Mouse (Mus musculus): ENCODE measurements around the gene Fcf1.

Fcf1 gene

GRCm38 (mm10) chr12:84968831-84969655 is 1.7 kb upstream of the Fcf1 start:
- peak; percentile 12 for DNase-seq (ENCODE audit: low spot score)

- peak; percentile 39 for DNase-seq (ENCODE audit: low spot score)
These were observed 855 bp upstream of the Fcf1 start for GRCm38 (mm10) chr12:84969656-84970427.

- no peak for DNase-seq (ENCODE audit: low spot score)
These were observed 8.7 kb downstream of the Fcf1 start for GRCm38 (mm10) chr12:84979264-84979862.

- DNase-seq (ENCODE audit: low spot score), result no peak
These were observed 18.8 kb downstream of the Fcf1 start for GRCm38 (mm10) chr12:84989456-84989855.

GRCm38 (mm10) chr12:84995112-84995761 is 24.5 kb downstream of the Fcf1 start:
- DNase-seq (ENCODE audit: low spot score), result no peak

- DNase-seq (ENCODE audit: low spot score), result peak; percentile 88
These were observed 25.4 kb downstream of the Fcf1 start, which contains the start of gene Ylpm1 for GRCm38 (mm10) chr12:84996083-84996496. TSS of gene Ylpm1 (plus strand) at chr12:84996321.

GRCm38 (mm10) chr12:84996501-84997398 is 26.1 kb downstream of the Fcf1 start:
- DNase-seq (ENCODE audit: low spot score), result no peak

- no peak for DNase-seq (ENCODE audit: low spot score)
These were observed 28.4 kb downstream of the Fcf1 start for GRCm38 (mm10) chr12:84999053-84999452.

- no peak for DNase-seq (ENCODE audit: low spot score)
These were observed 35.5 kb downstream of the Fcf1 start for GRCm38 (mm10) chr12:85006206-85006605.

GRCm38 (mm10) chr12:85007021-85007420 is 36.3 kb downstream of the Fcf1 start:
- no peak for DNase-seq (ENCODE audit: low spot score)

GRCm38 (mm10) chr12:85009776-85010175 is 39.1 kb downstream of the Fcf1 start:
- no peak for DNase-seq (ENCODE audit: low spot score)

GRCm38 (mm10) chr12:85010541-85010940 is 39.8 kb downstream of the Fcf1 start:
- DNase-seq (ENCODE audit: low spot score), result no peak

GRCm38 (mm10) chr12:85012185-85012584 is 41.5 kb downstream of the Fcf1 start:
- DNase-seq (ENCODE audit: low spot score), result no peak

- no peak for DNase-seq (ENCODE audit: low spot score)
These were observed 51.4 kb downstream of the Fcf1 start for GRCm38 (mm10) chr12:85022071-85022470.

- DNase-seq (ENCODE audit: low spot score), result peak; percentile 6
These were observed 62.0 kb downstream of the Fcf1 start for GRCm38 (mm10) chr12:85032710-85033109.
